Mouse (Mus musculus): ENCODE measurements around the gene Acot4.
"Not testable (repeated sequence)": the region's sequence is repeated elsewhere in the genome, so short reads cannot be mapped to it uniquely, and the experiment has no call there.

The Acot4 gene

GRCm38 (mm10) chr12:84077371-84077990 lies 39.3 kb downstream of the Acot4 start:
- no peak for DNase-seq (ENCODE audit: low read depth, low spot score)

- DNase-seq (ENCODE audit: low read depth, low spot score), result no peak
Observed at GRCm38 (mm10) chr12:84083842-84084241, 45.7 kb downstream of the Acot4 start.

- no peak for DNase-seq (ENCODE audit: low read depth, low spot score)
Observed at GRCm38 (mm10) chr12:84084581-84084980, 46.4 kb downstream of the Acot4 start.

- not testable (repeated sequence) for DNase-seq (ENCODE audit: low read depth, low spot score)
Observed at GRCm38 (mm10) chr12:84094666-84095065, 56.5 kb downstream of the Acot4 start.
